Mouse (Mus musculus) small intestine, adult 2 months (tissue): ENCODE measurements around the gene Pcsk1n.

Source experiments
- CTCF ChIP-seq: fragments of 200-500 bp; IDR thresholded peaks from 2 replicates; pipeline ENCODE4 v1.5.1; 2012; ENCODE audit warnings: low read depth, mild to moderate bottlenecking, control low read depth, inconsistent platforms, low read length, moderate library complexity, mixed read lengths; ENCODE audit not compliant: insufficient replicate concordance, insufficient read length; ENCODE audit errors: extremely low read depth
- POLR2A ChIP-seq: fragments of 200-500 bp; IDR thresholded peaks from 2 replicates; pipeline ENCODE4 v1.6.1; 2012; ENCODE audit warnings: low read depth, mild to moderate bottlenecking, control low read depth, inconsistent platforms, low read length, moderate library complexity

DNA sequence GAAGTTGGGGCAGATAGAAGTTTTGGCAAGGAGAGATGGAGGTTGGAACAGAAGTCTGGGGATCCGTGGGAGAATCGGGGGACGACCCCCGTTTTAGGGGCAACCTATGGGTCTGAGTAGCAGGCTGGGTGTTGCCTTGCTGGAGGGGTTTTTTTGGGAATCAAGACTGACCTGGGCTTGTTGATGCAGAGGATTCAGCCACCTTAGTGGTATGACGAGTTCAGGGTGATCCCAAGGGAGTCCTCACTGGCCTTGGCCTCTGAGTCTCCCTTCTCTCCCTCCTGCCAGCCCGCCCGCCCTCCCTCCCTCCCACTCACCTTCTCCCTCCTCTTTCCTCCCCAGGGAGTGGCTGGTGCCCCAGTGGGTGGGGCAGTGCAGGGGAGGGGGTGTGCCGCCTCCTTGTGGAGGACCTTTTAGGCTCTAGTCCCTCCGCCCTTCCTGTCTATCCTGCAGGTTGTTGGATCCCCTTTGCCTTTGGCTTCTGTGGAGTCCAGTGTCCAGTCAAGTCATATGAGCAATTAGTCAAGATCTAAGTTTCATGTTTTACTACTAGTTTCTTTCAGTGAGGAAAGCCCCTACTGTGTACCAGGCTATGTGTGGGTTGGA lies 48.1 kb downstream of the Pcsk1n start:
- TF ChIP-seq CTCF: no peak
- no peak for TF ChIP-seq POLR2A
